Mouse (Mus musculus): ENCODE data around the gene Cobll1.

The Cobll1 gene

DNA sequence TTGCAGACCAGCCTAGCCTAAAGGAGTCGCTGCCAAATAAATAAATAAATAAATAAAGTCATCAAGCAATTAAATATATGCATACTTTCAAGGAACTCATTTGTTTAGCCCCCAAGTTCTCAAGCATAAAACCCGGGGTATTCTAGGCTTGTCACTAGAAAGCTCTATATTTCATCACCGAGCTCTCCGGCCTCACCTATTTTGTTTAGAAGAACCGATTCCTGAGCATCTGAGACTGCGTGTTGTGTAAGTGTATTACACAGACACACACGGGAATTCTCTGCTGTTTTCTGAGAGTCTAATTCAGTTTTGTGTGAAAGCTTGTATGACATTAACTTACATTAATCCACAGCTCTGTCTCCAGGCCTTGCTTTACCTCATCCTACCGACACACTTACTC lies 2.6 kb downstream of the Cobll1 start:
- DNase-seq, result no peak

GRCm38 (mm10) chr2:65232756-65233535 lies 6.3 kb downstream of the Cobll1 start:
- no peak for DNase-seq

- DNase-seq, result no peak
Measured at GRCm38 (mm10) chr2:65228426-65228825, 10.8 kb downstream of the Cobll1 start.

DNA sequence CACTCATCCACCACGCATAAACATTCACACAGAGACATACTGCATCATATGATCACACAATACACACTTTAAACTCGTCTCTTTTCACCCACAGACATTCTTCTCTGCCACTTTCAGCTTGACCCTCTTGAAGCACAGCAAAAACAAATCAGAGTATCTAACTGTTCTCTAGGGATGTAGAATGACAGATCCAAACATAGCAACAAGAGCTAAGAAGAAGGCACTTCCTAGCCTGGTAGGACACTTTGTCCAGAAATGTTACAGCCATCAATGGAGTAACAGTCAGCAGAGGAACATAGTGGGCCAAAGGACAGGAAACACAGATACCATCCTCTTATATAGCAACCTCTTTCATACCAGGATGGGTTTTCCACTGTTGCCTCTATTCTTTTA lies 11.3 kb downstream of the Cobll1 start:
- DNase-seq, result no peak

DNA sequence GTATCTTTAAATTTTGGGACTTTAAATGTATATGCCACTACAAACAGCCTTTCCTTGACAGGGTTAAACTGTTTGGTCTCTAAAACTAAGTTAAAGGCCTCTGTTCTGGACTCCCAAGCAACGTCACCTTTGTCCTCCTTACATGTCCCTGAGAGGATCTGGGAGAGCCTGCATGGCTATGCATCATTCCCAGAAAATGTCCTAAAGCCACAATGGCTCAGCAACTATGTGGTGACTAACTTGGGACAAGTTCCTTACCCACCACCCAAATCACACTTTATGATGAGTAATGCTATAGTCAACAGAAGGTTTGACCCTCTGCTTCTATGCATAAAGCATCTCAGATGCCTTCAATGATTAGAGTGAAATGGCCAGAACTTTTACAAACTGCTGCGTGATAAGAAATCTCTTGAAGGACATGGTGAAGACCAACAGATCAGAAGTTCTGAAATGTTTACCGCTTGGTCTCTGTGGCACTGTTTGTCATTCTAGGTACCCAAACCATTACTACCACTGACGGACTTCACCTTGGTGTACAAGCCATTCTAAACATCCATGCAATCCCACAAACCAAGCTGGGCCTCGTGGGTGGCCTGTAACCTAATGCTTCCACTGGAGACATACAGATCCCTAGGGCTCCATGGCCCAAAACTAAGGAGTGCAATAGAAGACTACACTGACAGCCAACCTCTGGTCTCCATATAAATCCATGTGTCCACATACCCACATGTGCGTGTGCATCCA lies 11.9 kb downstream of the Cobll1 start:
- no peak for DNase-seq

GRCm38 (mm10) chr2:65226494-65226893 lies 12.7 kb downstream of the Cobll1 start:
- DNase-seq, result no peak

GRCm38 (mm10) chr2:65223956-65224735 lies 15.1 kb downstream of the Cobll1 start:
- no peak for DNase-seq

- DNase-seq, result no peak
Measured at GRCm38 (mm10) chr2:65223012-65223411, 16.2 kb downstream of the Cobll1 start.

GRCm38 (mm10) chr2:65221646-65222045 lies 17.6 kb downstream of the Cobll1 start:
- DNase-seq, result no peak

GRCm38 (mm10) chr2:65220563-65220962 lies 18.6 kb downstream of the Cobll1 start:
- no peak for DNase-seq

DNA sequence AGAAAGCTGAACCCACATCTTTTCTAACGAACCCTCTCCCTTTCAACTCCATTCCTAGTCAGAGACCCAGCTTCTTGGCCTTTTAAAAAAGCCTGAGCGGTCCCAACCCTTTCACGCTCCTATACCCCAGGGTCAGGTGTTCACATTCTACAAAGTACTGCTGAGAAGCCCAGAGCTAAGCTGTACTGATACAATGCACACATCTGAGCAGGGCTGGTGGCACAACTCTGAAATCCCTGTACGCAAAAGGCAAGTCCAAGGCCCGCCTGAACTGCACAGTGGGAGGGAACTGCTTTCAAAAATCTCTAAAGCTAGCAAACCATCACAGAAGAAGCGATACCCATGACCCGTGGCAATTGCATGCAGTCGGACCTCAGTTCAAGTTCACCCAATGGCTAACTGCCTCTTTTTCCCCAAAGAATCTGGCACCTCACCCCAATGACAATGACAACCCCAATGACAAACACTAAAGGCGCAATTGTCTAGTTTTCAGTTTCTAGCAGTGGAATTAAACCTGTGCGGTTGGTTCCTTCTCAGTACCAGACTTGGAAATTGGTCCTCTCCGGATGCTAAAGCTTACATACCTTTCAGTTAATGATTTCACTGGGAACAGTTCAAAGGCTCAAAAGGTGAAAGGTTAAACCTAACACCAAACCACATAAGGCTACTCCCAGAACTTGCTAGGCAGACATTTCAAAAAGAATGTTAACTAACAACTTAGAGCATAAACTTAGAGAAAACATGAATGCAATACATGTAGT lies 19.6 kb downstream of the Cobll1 start:
- DNase-seq, result no peak

- DNase-seq, result no peak
Measured at GRCm38 (mm10) chr2:65218318-65218717, 20.9 kb downstream of the Cobll1 start.

GRCm38 (mm10) chr2:65217677-65218076 lies 21.5 kb downstream of the Cobll1 start:
- no peak for DNase-seq

- DNase-seq, result no peak
Measured at GRCm38 (mm10) chr2:65216163-65216562, 23.0 kb downstream of the Cobll1 start.

DNA sequence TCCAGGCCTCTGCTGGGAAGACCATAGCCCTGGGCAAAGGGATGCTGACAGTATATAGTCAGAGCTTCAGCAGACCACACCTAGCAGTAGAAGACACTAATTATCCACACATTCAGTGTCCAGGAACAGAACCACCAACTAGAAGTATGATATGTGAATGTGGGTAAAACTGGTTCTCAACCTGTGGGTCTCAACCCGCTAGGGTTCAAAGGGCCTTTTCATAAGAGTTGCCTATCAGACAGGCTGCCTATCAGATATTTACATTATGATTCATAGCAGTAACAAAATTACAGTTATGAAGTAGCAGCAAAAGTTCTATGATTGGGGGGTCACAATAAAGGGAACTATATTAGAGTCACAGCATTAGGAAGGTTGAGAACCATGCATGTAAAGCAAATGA lies 24.6 kb downstream of the Cobll1 start:
- DNase-seq, result no peak

GRCm38 (mm10) chr2:65213675-65214074 lies 25.5 kb downstream of the Cobll1 start:
- DNase-seq, result no peak

GRCm38 (mm10) chr2:65211620-65212019 lies 27.6 kb downstream of the Cobll1 start:
- DNase-seq, result no peak

DNA sequence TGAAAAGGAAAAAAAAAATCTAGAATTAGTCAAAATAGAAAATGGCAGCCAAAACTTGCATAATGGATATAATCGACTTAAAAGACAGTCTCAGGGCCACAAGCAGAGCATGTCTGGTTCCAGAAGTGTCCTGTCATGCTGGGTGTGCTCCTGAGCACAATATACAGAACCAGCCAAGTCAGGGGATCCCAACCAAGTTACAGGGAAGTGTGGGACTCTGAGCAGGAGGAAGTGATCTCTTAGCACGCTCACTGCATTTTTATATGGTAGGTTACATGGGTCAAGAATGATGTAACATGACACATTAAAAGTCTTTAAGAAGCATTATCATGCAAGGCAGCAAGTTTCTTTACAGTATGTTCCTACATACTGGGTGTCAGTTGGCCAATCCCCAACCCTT lies 31.5 kb downstream of the Cobll1 start:
- DNase-seq, result no peak

DNA sequence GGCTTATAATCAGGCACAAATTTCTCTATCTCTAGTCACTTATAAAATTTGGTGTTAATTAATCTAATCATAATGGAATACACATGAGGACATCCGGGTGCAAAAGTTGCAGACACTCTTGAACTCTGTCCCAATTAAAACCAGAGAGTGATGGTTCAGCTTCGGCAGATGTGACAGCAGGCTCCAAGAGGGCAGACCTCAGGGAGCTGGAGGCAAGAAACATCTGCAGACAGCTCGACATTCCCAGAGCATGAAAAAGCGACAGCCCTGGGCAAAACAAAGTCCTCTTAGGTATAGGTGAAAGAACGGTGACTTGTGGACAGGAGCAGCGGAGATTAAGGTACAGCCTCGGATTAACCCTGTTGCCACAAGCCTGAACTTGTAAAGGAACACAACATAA lies 35.5 kb downstream of the Cobll1 start:
- DNase-seq, result no peak

GRCm38 (mm10) chr2:65199706-65200105 lies 39.5 kb downstream of the Cobll1 start:
- DNase-seq, result no peak

DNA sequence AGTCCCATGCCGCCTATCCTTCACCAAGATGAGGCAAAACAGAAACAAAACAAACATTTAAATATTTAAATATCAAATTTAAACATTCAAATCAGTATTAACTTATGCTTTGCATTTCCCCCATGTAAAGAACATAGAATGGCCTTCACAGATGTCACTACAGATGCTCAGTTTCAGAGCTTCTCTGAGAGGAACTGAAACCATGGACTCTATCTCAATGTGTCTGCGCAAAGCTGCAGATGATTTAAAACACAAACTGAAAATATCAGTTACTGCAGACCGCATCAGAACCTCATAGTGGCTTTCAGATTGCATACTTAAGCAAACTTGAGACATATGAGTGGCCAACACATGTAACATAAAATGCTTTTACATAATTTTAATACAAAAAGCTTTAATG lies 40.6 kb downstream of the Cobll1 start:
- no peak for DNase-seq

DNA sequence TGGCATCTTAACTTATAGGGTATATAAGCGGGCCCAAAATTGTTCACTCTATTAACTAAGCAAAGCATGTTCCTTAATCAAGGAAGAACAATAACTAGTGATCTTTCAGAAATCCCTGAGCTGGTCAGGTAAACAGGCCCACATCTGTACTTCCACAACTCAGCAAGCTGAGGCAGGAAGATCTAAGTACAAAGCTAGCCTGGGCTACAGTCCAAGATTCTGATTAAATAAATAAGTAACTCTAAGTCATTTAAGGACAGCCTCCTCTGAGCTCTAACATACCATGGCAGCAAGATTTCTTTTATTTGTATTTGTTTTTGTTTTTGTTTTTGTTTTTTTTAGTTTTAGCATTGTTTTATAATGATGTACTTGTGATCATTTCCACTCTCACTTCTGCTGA lies 42.2 kb downstream of the Cobll1 start:
- DNase-seq, result no peak

Measured in layer of hippocampus, adult 9-11 months (tissue).